Mouse (Mus musculus) adrenal gland, adult 18-20 months (tissue): ENCODE measurements at regions not wholly inside any gene's neighbourhood (a gene's known extent, or its start where the extent isn't known, plus 50 kb on each side); places are given as distances from the start of the nearest gene placed in this dataset.

Experiments used
- DNase-seq, 2 experiments: peaks; one replicate each; pipeline ENCODE4 v3.0.0; 2021 to 2022; ENCODE audit warnings: low spot score in 2 of 2

DNA sequence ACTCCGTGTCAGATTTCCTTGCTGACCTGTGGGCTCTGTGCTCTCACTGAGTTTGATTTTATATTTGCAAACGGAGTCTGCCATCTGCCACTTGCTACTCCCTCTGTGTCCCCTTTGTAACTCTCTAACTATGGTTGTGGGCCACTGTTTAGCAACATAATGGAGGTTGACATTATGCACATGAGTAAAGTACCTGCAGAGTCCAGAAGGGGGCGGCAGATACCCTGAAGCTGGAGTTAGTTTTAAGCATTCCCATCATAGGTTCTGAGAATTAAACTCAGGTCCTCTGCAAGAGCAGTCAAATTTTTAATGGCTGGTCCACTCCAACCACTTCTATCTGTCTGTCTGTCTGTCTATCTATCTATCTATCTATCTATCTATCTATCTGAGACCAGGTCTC is 796.7 kb downstream of the Tmem132b start:
- no peak for DNase-seq

DNA sequence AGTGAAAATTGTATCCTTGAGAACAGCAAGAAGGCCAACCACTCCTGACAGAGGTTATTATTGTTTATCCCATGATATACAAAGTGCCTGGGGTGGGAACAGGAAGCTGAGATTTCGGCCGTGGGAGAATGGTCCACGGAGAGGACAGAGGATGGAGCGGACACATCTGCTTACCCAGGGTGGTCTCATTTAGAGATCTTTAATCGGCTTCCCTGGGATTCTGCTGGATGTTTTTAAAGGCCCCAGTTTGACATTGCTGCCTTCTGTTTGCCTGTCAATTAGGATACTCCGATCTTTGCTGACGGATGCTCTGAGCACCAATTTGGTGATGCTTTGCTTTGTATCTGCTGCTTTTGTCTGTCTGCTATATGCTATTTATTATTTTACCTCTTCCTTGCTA is 803.5 kb downstream of the Tmem132b start:
- DNase-seq, result no peak

DNA sequence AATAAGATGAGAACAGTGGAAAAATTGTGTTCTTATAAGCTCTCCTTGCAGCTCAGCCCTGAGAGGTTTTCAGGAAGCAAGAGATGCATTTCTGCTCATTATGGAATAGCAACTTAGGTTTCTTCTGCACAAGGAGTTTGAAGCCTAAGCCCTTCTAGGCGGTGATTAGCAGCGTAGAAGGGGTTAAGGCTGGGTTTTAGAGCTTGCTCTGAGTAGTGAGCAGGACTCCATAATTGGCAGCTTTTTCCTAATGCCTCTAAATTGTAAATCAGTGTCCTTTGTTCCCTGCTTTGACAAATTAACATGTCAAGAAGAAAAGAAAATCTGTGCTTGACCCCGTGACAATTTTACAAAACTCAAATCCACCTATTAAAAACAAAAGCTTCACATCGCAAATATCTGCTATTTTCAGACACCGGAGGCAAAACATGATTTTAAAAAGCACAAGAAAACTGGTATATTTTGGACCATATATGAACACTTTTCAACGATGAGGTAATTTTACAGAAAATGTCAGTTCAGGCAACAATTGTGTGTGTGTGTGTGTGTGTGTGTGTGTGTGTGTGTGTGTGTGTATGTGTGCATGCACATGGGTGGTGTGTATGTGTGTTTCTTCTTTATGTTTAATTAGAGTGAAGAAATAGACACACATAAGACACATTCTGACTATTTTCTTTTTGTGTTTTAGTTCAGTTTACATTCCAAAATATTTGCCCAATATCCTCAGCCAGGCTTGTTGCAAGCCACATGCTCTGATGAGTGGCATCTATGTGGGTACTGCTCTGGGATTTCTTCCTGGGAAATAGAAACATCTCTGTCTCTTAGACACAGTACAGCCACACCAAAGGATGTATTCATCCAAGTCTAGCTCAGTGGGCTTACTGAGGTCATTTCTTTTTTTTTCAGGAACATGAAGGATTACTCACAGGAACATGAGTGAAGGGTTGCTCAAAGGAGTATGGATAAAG is 804.3 kb downstream of the Tmem132b start:
- no peak for DNase-seq

DNA sequence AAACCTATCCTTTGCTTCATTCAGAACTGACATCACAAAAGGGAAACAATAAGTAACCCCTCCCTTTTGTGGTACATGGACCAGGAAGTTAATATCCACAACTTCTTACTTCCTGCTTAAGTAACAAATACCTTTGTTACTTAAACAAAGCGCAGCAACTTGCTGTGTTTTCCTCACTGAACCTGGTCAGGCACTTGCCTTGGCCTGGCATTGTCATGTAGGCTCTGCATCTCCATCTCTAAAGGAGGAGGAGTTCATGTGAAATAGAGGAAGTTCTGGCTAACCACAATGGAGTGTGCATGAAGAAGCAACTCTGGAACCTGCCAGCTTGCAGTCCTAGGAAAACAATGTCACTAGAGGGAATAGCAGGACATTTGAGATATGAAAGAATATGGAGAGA is 806.3 kb downstream of the Tmem132b start:
- DNase-seq, result no peak

DNA sequence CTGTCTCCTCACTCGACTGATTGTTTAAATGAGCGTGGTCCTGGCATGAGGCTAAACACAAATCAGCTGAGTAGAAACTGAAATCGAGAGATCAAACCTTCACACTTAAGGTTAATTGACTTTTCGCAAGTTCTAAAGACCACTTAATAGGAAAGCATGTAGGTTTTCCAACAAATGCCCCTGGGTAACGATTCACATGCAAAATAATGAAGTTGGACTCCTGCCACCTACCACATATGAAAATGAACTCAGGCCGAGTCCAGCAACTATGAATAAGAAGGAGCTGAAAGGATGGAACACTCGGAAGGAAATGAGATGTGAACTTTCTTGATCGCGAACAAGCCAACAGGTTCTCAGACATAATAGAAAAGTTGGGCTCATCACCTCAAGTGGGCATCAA is 812.0 kb downstream of the Tmem132b start:
- DNase-seq, result no peak

DNA sequence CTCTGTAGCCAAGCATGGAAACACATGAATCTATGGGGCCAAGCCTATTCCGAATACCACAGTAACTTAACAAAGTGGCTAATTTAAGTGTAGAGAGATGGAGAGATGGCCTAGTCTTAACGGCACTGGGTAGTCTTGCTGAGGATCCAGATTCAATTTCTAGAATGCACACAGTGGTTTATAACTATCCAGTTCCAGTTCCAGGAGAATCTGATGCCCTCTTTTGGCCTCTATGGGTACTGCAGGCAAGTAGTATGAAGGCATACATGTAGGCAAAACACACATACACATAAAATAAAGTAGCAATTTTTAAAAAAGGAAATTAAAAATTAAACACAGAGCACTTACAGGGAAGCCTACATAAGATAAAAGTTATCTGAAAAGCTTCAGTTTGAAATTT is 819.4 kb downstream of the Tmem132b start:
- no peak for DNase-seq

DNA sequence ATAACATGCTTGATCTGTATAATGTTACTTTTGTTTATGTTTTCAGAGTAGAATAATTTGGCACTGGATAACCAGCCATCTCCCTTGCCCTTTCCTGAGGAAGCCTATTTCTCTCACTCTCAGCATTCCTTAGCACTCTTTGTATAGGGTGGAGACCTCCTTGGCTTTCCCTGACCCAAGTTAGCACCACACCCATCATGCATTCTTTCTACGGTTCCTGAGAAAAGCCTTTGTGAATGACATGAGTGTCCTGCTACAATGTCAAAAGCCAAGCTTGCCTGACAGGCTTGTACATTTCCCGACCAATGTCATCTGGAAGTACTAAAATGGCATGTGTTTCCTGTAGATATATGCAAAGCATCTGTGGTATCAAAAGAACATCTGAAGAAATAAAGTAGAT is 837.9 kb downstream of the Tmem132b start:
- no peak for DNase-seq

DNA sequence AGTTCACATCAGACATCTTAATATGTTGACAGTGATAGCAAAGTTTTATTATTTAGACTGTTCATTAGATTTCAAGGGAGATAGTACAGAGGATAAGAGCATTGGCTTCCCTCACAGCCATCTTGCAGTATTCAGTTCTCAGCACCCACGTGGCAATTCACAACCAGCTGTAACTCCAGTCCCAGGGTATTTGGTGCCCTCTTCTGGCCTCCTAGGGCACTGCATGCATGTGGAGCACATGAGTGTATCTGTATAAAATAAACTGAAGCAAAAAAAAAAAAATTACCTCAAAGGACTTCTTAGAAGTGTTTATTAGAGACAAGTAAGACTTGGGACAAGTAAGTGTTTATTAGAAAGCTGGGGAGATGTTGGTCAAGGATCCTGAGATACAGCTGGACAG is 849.3 kb upstream of the Tmem132c start:
- DNase-seq, result no peak

DNA sequence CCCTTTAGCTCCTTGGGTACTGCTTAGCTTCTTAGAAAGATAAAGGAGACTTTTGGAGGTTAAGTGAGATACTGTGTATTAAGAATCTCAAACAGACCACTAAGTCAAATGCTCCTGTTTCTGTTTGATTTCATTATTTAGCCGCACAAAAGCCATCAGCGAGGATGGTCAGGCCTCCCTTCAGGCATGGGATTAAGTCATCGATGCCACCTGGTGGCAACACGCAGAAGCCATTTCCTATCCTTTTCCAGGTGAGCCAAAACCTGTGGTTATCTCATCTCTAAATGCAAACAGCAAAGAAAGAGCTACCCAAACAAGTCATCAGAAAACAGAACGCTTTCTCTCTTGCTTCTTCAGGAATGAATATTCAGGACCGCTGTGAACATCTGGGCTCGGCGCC is 846.3 kb upstream of the Tmem132c start:
- DNase-seq, result peak in 1 of 2 experiments; percentile 1

DNA sequence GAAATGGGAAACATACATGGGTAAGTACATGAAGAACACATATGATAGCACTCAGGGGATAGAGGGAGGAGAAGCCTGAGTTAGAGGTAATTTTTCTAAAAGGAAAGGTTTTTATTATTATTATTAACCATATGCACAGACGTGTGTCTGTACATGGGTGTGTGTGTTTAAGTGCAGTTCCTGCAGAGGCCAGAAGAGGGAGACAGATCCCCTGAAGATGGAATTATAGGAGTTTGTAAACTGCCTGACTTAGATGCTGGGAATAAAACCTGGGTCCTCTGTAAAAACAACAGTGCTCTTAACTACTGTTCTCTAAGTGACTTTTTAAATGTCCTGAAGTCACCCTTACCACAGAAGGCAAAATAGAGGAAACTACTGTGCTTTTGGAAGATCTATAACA is 809.9 kb upstream of the Tmem132c start:
- DNase-seq, result no peak

DNA sequence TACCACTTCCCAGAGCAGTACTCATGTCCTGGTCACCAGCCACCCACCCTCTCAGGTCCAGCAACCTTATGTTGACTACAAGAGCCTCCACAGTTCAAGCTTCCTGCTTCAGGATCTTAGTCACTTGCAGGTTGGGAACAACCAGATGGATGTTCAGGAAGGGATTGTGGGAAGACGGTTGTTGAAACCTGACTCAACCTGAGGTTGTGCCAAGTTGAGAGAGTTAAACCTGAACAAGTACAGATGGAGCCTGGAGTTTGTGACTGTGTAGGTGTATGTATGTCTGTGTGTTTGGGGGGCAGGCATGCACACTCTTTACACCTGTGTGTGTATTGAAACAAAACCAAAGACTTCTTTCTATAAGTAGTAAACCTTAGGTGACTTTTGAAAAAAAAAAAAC is 802.9 kb upstream of the Tmem132c start:
- DNase-seq, result no peak

DNA sequence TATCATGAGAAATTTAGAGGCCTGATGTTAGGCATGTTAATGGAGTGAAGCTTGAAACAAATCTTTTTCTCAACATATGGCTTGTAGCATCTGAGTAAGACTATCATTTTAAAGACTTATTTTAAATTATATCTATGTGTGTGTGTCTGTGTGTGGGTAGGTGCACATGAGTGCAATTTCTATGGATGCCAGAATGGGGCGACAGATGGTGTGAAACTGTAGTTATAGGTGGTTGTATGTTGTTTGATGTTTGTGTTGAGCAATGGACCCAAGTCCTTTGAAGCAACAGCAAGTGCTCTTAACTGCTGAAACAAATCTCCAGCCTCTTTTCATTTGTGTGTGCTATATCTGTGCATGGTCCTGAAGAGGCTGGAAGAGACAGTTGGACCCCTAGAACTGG is 801.1 kb upstream of the Tmem132c start:
- no peak for DNase-seq

DNA sequence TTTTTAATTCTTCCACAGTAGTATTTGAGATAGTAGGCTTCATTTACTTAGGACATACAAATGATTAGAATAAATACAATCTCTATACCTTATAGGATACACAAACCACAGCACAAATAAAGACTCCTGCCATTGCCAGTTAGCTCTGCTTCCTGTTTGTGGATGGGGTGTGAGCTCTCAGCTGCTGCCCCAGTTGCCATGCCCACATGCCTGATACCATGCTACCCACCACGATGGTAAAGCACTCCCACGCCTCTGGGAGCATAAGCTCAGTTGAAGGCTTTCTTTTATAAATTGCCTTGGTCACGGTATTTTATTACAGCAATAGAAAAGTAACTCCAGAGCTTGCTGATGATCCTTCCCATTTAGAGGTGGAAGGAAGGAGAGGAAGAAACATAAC is 765.8 kb upstream of the Tmem132c start:
- no peak for DNase-seq

DNA sequence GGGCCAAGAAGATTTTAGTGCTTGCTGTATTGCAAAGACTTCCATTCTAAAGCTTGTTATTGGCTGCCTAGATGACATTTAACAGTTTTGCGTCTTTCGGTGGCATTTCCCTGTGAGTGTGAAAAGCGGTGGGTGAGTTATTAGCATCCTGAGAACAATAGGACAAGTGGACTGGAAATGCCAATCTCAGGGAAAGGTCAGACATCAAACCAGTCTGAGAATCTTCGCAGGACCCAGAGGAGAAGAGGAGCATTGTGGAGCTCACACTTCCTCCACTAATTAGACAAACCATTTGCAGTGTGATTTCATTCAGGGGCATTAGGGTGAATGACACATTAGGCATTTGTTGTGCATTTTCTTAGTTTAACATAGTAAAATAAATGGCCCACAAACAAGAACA is 719.5 kb upstream of the Tmem132c start:
- DNase-seq, result no peak

DNA sequence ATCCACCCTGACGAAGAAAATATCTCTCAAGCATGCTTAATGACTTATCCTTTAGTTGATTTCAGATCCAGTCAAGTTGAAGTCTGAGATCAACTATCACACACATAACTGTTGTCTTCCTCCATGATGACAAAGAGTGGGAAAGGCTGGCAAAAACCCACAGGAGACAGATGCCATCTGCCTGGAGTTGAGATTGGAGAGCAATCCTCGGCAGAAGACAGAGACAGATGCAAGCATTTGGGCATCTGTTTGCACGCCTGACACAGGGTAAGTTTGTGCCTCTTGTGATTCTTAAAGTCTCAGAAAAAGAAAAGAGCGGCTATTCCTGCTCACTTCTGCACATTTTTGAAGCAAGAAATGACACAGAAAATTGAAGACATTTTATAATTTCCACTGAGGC is 715.7 kb upstream of the Tmem132c start:
- no peak for DNase-seq

DNA sequence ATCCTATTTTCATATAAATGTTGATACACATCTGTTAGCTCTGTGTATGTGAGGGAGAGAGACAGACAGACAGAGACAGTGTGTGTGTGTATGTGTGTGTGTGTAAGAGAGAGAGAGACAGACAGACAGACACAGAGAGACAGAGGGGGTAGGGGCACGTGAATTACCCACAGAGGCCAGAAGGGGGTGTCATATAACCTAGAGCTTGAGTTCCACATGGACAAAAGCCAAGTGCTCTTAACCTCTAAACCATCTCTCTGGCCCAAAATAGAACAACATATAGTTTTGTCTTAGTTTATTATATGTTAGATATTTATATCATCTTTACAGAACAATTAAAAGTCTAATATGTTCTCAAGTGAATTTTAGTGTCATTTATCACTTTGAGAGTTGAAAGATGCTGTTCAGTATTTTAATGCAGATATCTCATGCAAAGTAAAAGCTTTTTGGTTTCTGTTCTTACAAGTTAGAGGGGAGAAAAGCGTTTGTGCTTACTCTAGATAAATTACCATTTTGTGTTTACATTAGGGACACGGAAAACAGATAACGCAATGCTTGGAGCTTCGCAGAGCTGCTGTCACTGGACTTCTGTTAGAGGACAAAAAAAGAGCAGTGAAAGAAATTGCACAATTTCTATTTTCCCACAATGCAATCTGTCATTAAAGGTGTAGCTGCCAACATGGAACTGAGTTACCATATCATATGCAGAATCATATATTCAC is 710.6 kb upstream of the Tmem132c start:
- DNase-seq, result no peak

DNA sequence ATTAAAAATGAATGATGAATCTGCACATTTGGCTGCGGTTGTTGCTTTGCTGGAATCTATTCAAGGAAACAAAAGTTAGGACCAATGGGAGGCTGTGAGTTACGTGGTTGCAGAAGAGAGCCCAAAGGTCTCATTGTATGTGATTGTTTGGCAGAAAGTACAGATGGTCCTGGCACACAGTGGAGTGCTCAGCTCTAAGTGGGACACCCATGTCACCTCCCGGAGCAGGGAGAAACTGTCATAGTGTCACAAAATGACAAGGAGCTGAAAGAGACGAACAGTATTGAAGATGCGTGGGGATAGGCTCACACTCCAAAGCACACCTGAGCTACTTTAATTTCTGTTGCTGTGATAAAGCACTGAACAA is 710.1 kb upstream of the Tmem132c start:
- DNase-seq, result no peak

DNA sequence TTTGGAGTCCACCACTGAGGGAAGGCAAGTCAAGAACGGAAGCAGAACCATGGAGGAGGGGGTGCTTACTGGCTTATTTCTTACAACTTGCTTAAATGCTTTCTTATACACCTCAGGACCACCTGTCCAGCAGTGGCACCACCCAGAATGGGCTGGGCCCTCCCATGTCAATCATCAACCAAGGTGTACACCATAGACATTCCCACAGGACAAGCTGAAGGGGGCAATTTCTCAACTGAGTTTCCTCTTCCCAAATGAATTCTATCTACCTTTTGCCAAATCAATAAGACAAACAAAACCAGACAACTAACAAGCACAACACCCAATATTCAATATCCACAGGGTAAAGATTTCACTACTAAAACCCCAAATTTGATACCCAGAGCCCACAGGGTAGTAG is 709.6 kb upstream of the Tmem132c start:
- no peak for DNase-seq

DNA sequence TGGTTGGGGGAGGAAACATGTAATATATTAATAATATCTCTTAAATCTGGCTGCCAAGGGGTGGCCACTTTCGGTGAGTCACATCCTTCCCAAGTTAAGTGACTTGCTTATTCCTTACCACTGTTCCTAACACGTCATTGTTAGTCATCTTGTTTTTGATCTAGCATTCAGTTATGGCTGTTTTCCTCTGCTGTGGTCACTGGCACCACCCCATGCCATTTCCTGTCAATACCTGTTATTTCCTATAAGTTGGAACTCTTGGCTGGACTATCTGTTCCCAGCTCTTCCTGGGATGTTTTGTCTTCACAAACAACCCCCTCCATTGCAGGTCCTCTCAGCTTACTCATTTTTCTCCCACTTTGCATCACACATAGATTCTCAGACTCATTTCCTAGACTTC is 703.5 kb upstream of the Tmem132c start:
- DNase-seq, result no peak

DNA sequence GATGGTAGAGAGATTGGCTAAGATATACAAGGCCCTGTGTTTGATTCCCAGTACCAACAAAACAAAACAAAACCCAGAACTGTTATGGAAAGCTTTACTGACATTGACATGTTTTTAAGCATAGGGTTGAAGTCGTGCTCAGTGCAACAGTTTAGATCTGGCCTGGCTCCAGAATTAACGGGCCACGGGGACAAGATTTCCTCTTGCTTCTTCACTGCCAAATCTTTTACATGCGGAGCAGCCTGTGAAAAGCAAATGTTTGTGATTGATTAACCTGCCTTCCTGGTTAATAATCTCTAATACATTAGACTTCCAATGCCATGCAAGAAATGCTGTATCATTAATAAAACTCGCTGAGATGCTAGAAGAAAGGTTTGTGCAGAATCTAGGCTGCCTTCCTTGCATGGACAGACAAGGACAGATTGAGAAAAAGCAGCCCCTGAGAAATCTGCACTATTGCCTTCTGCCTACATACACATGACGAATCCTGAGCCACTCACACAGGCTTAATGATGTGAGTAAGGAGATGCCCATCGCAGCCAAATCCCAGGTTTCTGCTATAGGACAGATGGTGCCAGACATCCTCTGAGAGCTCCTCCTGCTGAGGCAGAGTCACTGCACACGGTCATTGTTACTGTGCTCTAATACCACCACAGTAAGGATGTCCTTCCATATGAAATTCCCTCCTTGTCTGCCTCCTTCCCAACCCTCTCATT is 697.2 kb upstream of the Tmem132c start:
- no peak for DNase-seq

DNA sequence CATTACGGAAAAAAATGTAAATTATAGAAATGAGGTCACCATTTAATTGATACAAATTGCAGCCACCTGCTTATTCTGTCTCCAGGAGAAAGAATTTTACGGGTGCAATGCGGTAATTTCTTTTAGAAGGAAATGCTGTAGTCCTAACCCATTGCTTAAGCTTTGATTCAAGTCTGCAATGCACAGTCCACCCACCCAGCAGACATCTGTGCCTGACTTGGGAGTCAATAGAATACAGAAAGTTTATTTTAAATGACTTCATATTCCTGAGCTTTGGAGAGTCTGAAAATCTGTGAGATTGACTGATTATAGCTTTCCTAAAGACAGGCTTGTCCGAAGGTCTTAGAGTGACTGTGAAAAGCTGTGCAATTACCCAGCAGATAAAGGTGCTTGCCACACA is 693.8 kb upstream of the Tmem132c start:
- DNase-seq, result no peak

DNA sequence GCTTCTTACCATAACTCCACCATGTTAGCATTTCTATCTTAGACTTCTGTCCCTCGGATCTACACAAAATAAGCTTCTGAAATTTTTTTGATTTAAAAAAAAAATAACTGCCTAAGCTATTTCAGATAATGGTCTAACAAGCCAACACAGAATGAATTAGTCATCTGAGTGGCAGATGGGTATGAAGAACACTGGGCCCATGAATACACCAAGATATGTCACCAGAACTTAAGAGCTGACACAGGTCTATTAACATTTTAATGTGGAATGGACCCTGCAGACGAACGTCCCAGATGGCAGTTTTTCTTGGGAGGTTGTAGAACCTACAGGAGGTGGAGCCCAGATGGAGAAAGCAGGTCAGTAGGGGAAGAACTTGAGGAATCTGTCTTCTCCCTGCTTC is 689.9 kb upstream of the Tmem132c start:
- DNase-seq, result no peak
